Mouse (Mus musculus) spleen, postnatal 0 days (tissue): ENCODE results near the gene Gmip. TPM values are rescaled to one million over a fixed set of nuclear protein-coding genes. Genes with fewer than 3 reads are reported as not detected.

ENCODE experiments used
- polyA plus RNA-seq: library from polyadenylated mRNA; unstranded; fragments of >200 nt; fragmentation: Nextera tagmentation; extraction: Ambion mirVana; gene quantifications from 2 replicates; pipeline ENCODE4 v1.2.1, GENCODE M21; 2015

Gene Gmip
- 15.3 and 23.6 TPM in 2 replicates for polyA plus RNA-seq

DNA sequence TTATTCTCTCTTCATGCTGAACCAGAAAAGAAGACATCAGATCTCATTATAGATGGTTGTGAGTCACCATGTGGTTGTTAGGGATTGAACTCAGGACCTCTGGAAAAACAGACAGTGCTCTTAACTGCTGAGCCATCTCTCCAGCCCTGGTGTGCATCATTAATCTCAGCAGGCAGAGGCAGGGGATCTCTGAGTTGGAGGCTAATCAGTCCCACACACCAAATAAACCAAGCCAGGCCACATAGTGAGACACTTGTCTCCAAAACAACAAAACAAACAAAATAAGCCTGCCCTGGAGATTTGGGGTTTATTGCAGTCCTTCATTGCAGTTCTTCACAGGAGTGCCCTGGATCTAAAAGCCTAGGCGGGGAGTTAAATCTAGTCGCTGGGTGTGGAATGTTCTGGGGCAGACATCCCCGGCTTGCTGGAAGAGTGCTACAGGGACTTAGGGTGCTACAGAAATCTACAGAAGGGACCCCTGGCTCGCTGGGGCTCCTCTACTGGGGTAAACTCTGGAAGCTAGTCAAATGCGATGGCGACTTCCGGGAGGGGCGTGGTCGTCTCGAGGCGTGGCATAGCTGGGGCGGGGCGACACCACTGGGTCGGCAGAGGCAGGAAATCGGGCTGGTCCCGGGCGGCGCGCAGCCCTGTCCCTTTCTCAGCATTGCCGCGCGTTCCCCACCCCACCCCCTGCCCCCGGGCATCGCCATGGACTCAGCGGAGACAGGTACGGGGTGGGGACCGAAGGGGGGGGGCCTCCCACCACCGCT lies at the start of gene Gmip:
Gene Gmip, plus strand, starts transcription at position 586 of the 770 bp plus-strand sequence.

DNA sequence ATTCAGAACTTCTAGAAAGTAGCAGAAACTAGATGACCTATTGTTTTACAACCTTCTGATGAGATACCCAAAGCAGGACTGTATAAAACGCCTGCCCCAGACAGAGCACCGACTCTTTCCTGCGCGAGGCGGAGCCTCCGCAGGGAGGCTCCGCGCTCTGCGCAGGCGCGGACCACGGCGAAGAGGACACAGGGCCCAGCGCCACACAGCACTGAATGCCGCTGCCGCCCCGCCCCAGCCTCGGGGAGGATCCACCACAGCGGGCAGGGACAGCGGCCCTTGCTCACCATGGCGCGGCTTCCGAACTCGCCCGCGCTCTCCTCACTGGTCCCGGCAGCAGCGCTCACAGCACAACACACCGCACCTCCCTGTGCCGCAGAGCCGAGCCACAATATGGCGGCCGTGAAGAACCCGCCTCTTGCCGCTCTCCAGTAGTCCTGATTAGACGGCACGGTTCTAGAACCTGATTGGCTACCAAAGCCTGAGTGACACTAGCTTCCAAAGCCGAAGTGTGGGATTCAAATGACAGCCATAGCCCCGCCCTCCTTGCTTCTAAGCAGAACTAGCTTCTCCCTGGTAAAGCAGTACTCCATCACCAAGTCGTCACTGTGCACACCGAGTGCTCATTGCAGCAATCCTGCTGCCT lies 33.9 kb upstream of the Gmip start, which contains the start of gene Gm20422:
Gene Gm20422, minus strand, starts transcription at position 384 of the 646 bp plus-strand sequence.

DNA sequence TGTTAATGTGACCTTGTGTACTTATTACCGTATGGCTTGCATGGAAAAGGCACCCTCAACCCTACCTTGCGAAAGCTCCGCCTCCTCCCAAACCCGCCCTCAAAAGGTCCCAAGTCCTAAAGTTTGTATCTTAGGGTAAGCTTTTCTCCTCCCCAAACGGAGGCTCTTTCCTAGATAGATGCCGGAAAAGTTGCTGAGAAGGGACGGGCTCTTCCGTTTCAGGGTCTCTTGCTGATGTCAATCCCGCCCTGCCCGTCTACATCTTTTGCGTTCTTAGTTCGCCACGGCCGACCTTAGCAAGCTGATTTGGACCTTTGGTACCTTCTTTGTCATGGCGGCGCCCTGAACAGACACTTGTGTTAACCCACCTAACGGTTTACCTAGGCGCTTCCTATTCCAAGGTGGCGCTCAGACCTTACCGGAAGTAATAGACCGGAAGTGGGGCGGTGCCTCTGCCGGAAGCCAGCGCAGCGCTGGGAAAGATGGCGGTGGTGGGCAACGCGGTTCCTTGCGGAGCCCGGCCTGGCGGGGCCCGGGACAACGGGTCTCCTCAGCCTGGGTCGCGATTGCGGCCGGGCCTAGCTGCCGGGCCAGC lies 17.6 kb upstream of the Gmip start, which contains the start of the genes Atp13a1 and Zfp866:
Gene Atp13a1, plus strand, starts transcription at position 391 of the 595 bp plus-strand sequence.
Gene Zfp866, minus strand, starts transcription at position 406 of the 595 bp plus-strand sequence.

GRCm38 (mm10) chr8:69822386-69823191 lies 14.1 kb downstream of the Gmip start, which contains the start of gene Lpar2:
Gene Lpar2, plus strand, starts transcription at chr8:69822429.

DNA sequence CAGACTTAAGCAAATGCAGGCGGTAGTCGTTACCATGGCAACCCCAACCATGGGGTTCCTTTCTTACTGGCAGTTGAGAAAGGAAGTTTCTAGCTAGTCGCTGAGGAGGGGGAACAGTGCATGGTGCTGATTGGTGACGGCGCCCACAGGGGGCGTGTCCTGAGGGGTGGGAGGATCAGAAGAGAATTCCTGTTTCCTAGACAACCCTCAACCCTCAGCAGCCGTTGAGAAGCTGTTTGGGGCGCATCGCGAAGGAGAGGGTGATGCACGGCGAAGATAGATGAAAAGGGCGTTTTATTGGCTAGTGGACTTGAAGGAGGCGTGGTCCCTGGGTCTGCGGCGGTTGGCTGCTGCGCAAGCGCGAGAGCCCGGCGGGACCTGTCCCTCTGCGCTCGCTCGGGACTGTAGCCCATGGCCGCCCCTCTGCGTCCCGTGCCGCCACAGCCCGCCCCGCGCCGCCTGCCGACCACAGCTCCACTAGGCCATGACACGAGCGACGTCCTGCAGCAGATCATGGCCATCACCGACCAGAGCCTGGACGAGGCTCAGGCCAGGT lies 23.9 kb downstream of the Gmip start, which contains the start of gene Pbx4:
Gene Pbx4, plus strand, starts transcription at position 194 of the 556 bp plus-strand sequence.

Other genes with a start within 250 kb of the Gmip start
- gene Zfp868, start 183.1 kb upstream of the Gmip start, polyA plus RNA-seq = 9.2 and 9.7 TPM in 2 replicates
- gene Zfp964, start 154.2 kb upstream of the Gmip start, polyA plus RNA-seq = 0.26 and 0.49 TPM in 2 replicates
- gene Zfp869, start 98.0 kb upstream of the Gmip start, polyA plus RNA-seq = 11.7 and 12.9 TPM in 2 replicates
- gene Zfp963, start 58.7 kb upstream of the Gmip start, polyA plus RNA-seq = 2.8 and 3.4 TPM in 2 replicates
- gene Gm20422, start 33.8 kb upstream of the Gmip start, polyA plus RNA-seq = 0.56 and 1.1 TPM in 2 replicates
- 17.5 and 20.8 TPM in 2 replicates for gene Atp13a1, start 17.5 kb upstream of the Gmip start, polyA plus RNA-seq
- 10.3 and 11.5 TPM in 2 replicates for gene Zfp866, start 17.5 kb upstream of the Gmip start, polyA plus RNA-seq
- 0.11 and 0.17 TPM in 2 replicates for gene Lpar2, start 13.8 kb downstream of the Gmip start, polyA plus RNA-seq
- gene Pbx4, start 23.8 kb downstream of the Gmip start, polyA plus RNA-seq = 9.5 and 13.5 TPM in 2 replicates
- gene Cilp2, start 79.0 kb downstream of the Gmip start, polyA plus RNA-seq = 0.13 and 0.30 TPM in 2 replicates
- 3.7 and 4.8 TPM in 2 replicates for gene Tssk6, start 93.5 kb downstream of the Gmip start, polyA plus RNA-seq
- gene Ndufa13, start 93.9 kb downstream of the Gmip start, polyA plus RNA-seq = 112 TPM in 2 replicates
- gene Yjefn3, start 94.0 kb downstream of the Gmip start, polyA plus RNA-seq = 0.34 and 1.4 TPM in 2 replicates
- gene Gatad2a, start 187.7 kb downstream of the Gmip start, polyA plus RNA-seq = 33.0 and 33.7 TPM in 2 replicates
- gene Mau2, start 234.1 kb downstream of the Gmip start, polyA plus RNA-seq = 26.9 and 29.0 TPM in 2 replicates
- 21.6 and 22.8 TPM in 2 replicates for gene Sugp1, start 234.1 kb downstream of the Gmip start, polyA plus RNA-seq